Mouse (Mus musculus): ENCODE results near the gene Dab1. TPM values are rescaled to one million over a fixed set of nuclear protein-coding genes. Genes with fewer than 3 reads are reported as not detected.
A peak's percentile ranks its signal among the peaks of the same experiment; 100 is the strongest.

The Dab1 gene
- polyA plus RNA-seq, 1 experiment from 2014 or later, result 41.3 TPM

GRCm38 (mm10) chr4:104640617-104641016 is 1021.5 kb downstream of the Dab1 start:
- H3K4me2 ChIP-seq (replicated peaks), result no peak overlapping the region
- no peaks in the 10 kb centered on the region for H3K4me1 ChIP-seq
- H3K9me3 ChIP-seq, result no peaks in the 10 kb centered on the region
- H3K4me3 ChIP-seq, result no peak overlapping the region
- H3K27me3 ChIP-seq (replicated peaks), result no peaks in the 10 kb centered on the region
- H3K27ac ChIP-seq, result no peak overlapping the region
- 55% methylated on average over 5 of the region's 5 CpGs for WGBS
- H3K9ac ChIP-seq, result no peak overlapping the region
- H3K36me3 ChIP-seq, result no peaks in the 10 kb centered on the region
- ATAC-seq (ENCODE audit: low FRiP score, low read depth), result peak; percentile 70

- no peak overlapping the region for H3K27ac ChIP-seq
- H3K4me3 ChIP-seq, result no peak overlapping the region
- no peak overlapping the region for H3K4me2 ChIP-seq (replicated peaks)
- H3K9ac ChIP-seq, result no peak overlapping the region
- no peaks in the 10 kb centered on the region for H3K9me3 ChIP-seq
- H3K36me3 ChIP-seq, result no peaks in the 10 kb centered on the region
- H3K4me1 ChIP-seq, result no peaks in the 10 kb centered on the region
- H3K27me3 ChIP-seq (replicated peaks), result no peaks in the 10 kb centered on the region
- ATAC-seq (ENCODE audit: low FRiP score, low read depth), result no peak
- 90% methylated on average over 8 of the region's 8 CpGs for WGBS
Observed at GRCm38 (mm10) chr4:104642761-104643469, 1023.8 kb downstream of the Dab1 start.

GRCm38 (mm10) chr4:104643534-104644356 is 1024.6 kb downstream of the Dab1 start:
- Histone ChIP-seq H3K9ac (no peak overlapping the region), H3K4me3 (no peak overlapping the region), H3K9me3 (no peaks in the 10 kb centered on the region), H3K4me1 (no peaks in the 10 kb centered on the region), H3K27me3 (replicated peaks) (no peaks in the 10 kb centered on the region), H3K36me3 (no peaks in the 10 kb centered on the region), H3K4me2 (replicated peaks) (no peak overlapping the region), H3K27ac (no peak overlapping the region)
- no peak for ATAC-seq (ENCODE audit: low FRiP score, low read depth)
- whole genome bisulfite sequencing, result 66% methylated on average over 6 of the region's 6 CpGs

- no peak for ATAC-seq (ENCODE audit: low FRiP score, low read depth)
- no peaks in the 10 kb centered on the region for H3K36me3 ChIP-seq
- H3K4me1 ChIP-seq, result no peaks in the 10 kb centered on the region
- 80% methylated on average over 3 of the region's 3 CpGs for WGBS
- no peaks in the 10 kb centered on the region for H3K27me3 ChIP-seq (replicated peaks)
- H3K4me3 ChIP-seq, result no peak overlapping the region
- H3K27ac ChIP-seq, result no peak overlapping the region
- no peak overlapping the region for H3K9ac ChIP-seq
- H3K4me2 ChIP-seq (replicated peaks), result no peak overlapping the region
- no peaks in the 10 kb centered on the region for H3K9me3 ChIP-seq
Observed at GRCm38 (mm10) chr4:104644357-104644630, 1025.1 kb downstream of the Dab1 start.

GRCm38 (mm10) chr4:104644862-104645261 is 1025.7 kb downstream of the Dab1 start:
- Histone ChIP-seq H3K9me3 (no peaks in the 10 kb centered on the region), H3K36me3 (no peaks in the 10 kb centered on the region), H3K4me3 (no peak overlapping the region), H3K9ac (no peak overlapping the region), H3K4me1 (no peaks in the 10 kb centered on the region), H3K4me2 (replicated peaks) (no peak overlapping the region), H3K27ac (no peak overlapping the region), H3K27me3 (replicated peaks) (no peaks in the 10 kb centered on the region)
- ATAC-seq (ENCODE audit: low FRiP score, low read depth), result no peak
- WGBS, result 97% methylated on average over 4 of the region's 4 CpGs

- H3K4me2 ChIP-seq (replicated peaks), result no peak overlapping the region
- H3K9me3 ChIP-seq, result no peaks in the 10 kb centered on the region
- H3K36me3 ChIP-seq, result no peaks in the 10 kb centered on the region
- no peaks in the 10 kb centered on the region for H3K27me3 ChIP-seq (replicated peaks)
- H3K4me1 ChIP-seq, result no peaks in the 10 kb centered on the region
- H3K4me3 ChIP-seq, result no peak overlapping the region
- 67% methylated on average over 6 of the region's 6 CpGs for WGBS
- no peak overlapping the region for H3K9ac ChIP-seq
- no peak overlapping the region for H3K27ac ChIP-seq
- no peak for ATAC-seq (ENCODE audit: low FRiP score, low read depth)
Observed at GRCm38 (mm10) chr4:104651761-104652160, 1032.6 kb downstream of the Dab1 start.

- Histone ChIP-seq H3K9ac (no peak overlapping the region), H3K9me3 (no peaks in the 10 kb centered on the region), H3K4me1 (no peaks in the 10 kb centered on the region), H3K36me3 (no peaks in the 10 kb centered on the region), H3K27me3 (replicated peaks) (no peaks in the 10 kb centered on the region), H3K4me2 (replicated peaks) (no peak overlapping the region), H3K4me3 (no peak overlapping the region), H3K27ac (no peak overlapping the region)
- ATAC-seq (ENCODE audit: low FRiP score, low read depth), result no peak
- 85% methylated on average over 7 of the region's 7 CpGs for WGBS
Observed at GRCm38 (mm10) chr4:104656728-104657127, 1037.6 kb downstream of the Dab1 start.

GRCm38 (mm10) chr4:104662841-104663614 is 1043.9 kb downstream of the Dab1 start:
- Histone ChIP-seq H3K9me3 (no peaks in the 10 kb centered on the region), H3K27ac (no peak overlapping the region), H3K9ac (no peak overlapping the region), H3K4me1 (no peaks in the 10 kb centered on the region), H3K4me3 (no peak overlapping the region), H3K27me3 (replicated peaks) (no peaks in the 10 kb centered on the region), H3K4me2 (replicated peaks) (no peak overlapping the region), H3K36me3 (no peaks in the 10 kb centered on the region)
- WGBS, result 81% methylated on average over 12 of the region's 12 CpGs
- ATAC-seq (ENCODE audit: low FRiP score, low read depth), result no peak

GRCm38 (mm10) chr4:104665553-104665952 is 1046.4 kb downstream of the Dab1 start:
- H3K36me3 ChIP-seq, result no peaks in the 10 kb centered on the region
- no peak overlapping the region for H3K4me2 ChIP-seq (replicated peaks)
- H3K4me3 ChIP-seq, result no peak overlapping the region
- no peak overlapping the region for H3K9ac ChIP-seq
- ATAC-seq (ENCODE audit: low FRiP score, low read depth), result no peak
- no peaks in the 10 kb centered on the region for H3K27me3 ChIP-seq (replicated peaks)
- no peak overlapping the region for H3K27ac ChIP-seq
- no peaks in the 10 kb centered on the region for H3K9me3 ChIP-seq
- no peaks in the 10 kb centered on the region for H3K4me1 ChIP-seq

GRCm38 (mm10) chr4:104666831-104667551 is 1047.8 kb downstream of the Dab1 start:
- Histone ChIP-seq H3K4me2 (replicated peaks) (no peak overlapping the region), H3K36me3 (no peaks in the 10 kb centered on the region), H3K27me3 (replicated peaks) (no peaks in the 10 kb centered on the region), H3K4me3 (no peak overlapping the region), H3K9me3 (no peaks in the 10 kb centered on the region), H3K4me1 (no peaks in the 10 kb centered on the region), H3K27ac (no peak overlapping the region), H3K9ac (no peak overlapping the region)
- WGBS, result 39% methylated on average over 10 of the region's 10 CpGs
- peak; percentile 37; the same call in 1 of the 2 replicates for ATAC-seq (ENCODE audit: low FRiP score, low read depth)

- no peaks in the 10 kb centered on the region for H3K9me3 ChIP-seq
- no peak overlapping the region for H3K27ac ChIP-seq
- no peak for ATAC-seq (ENCODE audit: low FRiP score, low read depth)
- no peaks in the 10 kb centered on the region for H3K4me1 ChIP-seq
- 79% methylated on average over 6 of the region's 6 CpGs for WGBS
- no peak overlapping the region for H3K4me3 ChIP-seq
- H3K9ac ChIP-seq, result no peak overlapping the region
- no peaks in the 10 kb centered on the region for H3K27me3 ChIP-seq (replicated peaks)
- H3K4me2 ChIP-seq (replicated peaks), result no peak overlapping the region
- H3K36me3 ChIP-seq, result no peaks in the 10 kb centered on the region
Observed at GRCm38 (mm10) chr4:104668061-104668460, 1048.9 kb downstream of the Dab1 start.

- Histone ChIP-seq H3K27ac (no peak overlapping the region), H3K27me3 (replicated peaks) (no peaks in the 10 kb centered on the region), H3K9me3 (no peaks in the 10 kb centered on the region), H3K9ac (no peak overlapping the region), H3K4me1 (no peaks in the 10 kb centered on the region), H3K4me3 (no peak overlapping the region), H3K36me3 (no peaks in the 10 kb centered on the region), H3K4me2 (replicated peaks) (no peak overlapping the region)
- ATAC-seq (ENCODE audit: low FRiP score, low read depth), result no peak
- WGBS, result 83% methylated on average over 3 of the region's 3 CpGs
Observed at GRCm38 (mm10) chr4:104669406-104669805, 1050.2 kb downstream of the Dab1 start.

All from neural tube, embryonic 12.5 days (tissue).